Mouse (Mus musculus) kidney, embryonic 14.5 days (tissue): ENCODE measurements around the gene Bend3. TPM values are rescaled to one million over a fixed set of nuclear protein-coding genes. Genes with fewer than 3 reads are reported as not detected.

Experiments used
- ATAC-seq: fragments of 200-750 bp; cut with Nextera tagmentation; 2 replicates; pipeline ENCODE4 v1.8.0; 2017; ENCODE audit warnings: moderate number of reproducible peaks, mild to moderate bottlenecking, moderate TSS enrichment, moderate library complexity; ENCODE audit not compliant: low FRiP score, low TSS enrichment
- H3K27ac ChIP-seq: fragments of 300-500 bp; sonication (generic); 2 replicates; pipeline ENCODE4 v1.5.1; 2014; ENCODE audit warnings: low read depth, mild to moderate bottlenecking, low read length, moderate library complexity, mixed read lengths
- H3K27me3 ChIP-seq: fragments of 300-500 bp; sonication (generic); 2 replicates; pipeline ENCODE4 v1.6.1; 2014; ENCODE audit warnings: mild to moderate bottlenecking, low read length; ENCODE audit not compliant: control insufficient read depth, insufficient read depth
- H3K36me3 ChIP-seq: fragments of 300-500 bp; sonication (generic); 2 replicates; pipeline ENCODE4 v1.6.1; 2014; ENCODE audit warnings: low read length, mixed read lengths; ENCODE audit not compliant: control insufficient read depth, insufficient read depth
- H3K4me1 ChIP-seq: fragments of 300-500 bp; sonication (generic); 2 replicates; pipeline ENCODE4 v1.6.1; 2014; ENCODE audit warnings: low read length, mixed read lengths; ENCODE audit not compliant: control insufficient read depth, insufficient read depth
- H3K4me2 ChIP-seq: fragments of 300-500 bp; sonication (generic); replicated peaks from 2 replicates; pipeline ENCODE4 v1.6.1; 2014; ENCODE audit warnings: low read depth, mild to moderate bottlenecking, low read length
- H3K4me3 ChIP-seq: fragments of 300-500 bp; sonication (generic); 2 replicates; pipeline ENCODE4 v1.5.1; 2014; ENCODE audit warnings: mild to moderate bottlenecking, low read length
- H3K9ac ChIP-seq: fragments of 300-500 bp; sonication (generic); 2 replicates; pipeline ENCODE4 v1.6.1; 2014; ENCODE audit warnings: low read depth, mild to moderate bottlenecking, low read length, moderate library complexity
- H3K9me3 ChIP-seq: fragments of 300-500 bp; sonication (generic); 2 replicates; pipeline ENCODE4 v1.6.1; 2016; ENCODE audit warnings: low read length; ENCODE audit not compliant: control insufficient read depth
- WGBS: fragments of 180-500 bp; shearing (Covaris S2); extraction: QIAGEN DNeasy Blood & Tissue Kit; methylation state at CpG from one replicate; pipeline ENCODE4 v1.1.7; 2014; 5-methylcytosine and 5-hydroxymethylcytosine counted together
- polyA plus RNA-seq: library from polyadenylated mRNA; unstranded; fragments of >200 nt; fragmentation: Nextera tagmentation; extraction: Ambion mirVana; gene quantifications from 2 replicates; pipeline ENCODE4 v1.2.1, GENCODE M21; 2014

Gene Bend3
- polyA plus RNA-seq, 1 experiment from 2014 or later: 8.9 TPM

DNA sequence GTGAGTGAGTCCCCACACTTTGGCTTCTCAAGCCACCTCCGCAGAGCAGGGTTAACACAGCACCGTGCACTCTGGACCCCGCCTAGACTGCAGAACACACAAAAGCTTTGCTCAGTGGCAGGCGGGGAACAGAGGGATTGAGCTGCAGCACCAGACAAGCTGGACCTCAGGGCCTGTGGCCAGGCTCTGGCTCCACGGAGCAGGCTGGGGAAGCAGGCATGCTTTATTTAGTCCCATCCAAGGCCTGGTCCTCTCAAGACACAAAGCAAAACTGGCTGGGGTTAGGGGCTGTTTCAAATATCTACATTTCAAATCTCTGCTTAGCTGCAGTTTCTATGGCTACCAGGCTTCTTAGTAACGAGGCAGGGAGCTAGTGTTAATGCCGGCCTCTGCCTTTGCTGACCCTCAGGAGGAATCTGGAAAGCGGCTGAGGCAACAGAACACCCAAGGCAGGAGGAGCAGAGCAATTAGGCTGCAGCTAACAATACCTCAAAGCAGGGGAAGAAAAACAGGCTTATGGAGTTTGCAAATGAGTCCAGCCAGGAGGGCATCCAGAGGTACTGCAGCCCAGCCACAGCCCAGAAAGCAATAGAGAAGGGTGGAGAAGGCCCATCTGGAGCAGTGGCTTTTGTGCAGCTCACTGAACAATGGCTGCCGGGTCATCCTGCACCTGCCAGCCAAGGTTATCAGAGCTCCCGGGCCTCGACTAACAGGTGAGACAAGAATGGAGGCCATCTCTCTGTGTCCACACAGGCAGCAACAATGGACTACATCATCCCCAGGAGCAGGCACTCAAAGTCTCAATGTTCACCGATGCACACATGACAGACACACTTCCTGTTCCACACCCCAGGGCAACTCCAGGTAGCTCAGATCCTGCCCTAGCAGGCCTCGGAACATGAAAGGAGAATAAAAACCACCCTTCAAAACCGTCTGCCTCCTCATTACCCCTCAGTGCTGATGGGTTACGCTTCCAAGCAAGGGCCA is 48.9 kb downstream of the Bend3 start:
- no peaks in the 10 kb centered on the region for H3K27me3 ChIP-seq
- ATAC-seq: peak; percentile 38; the same call in 1 of the 2 replicates
- H3K9me3 ChIP-seq: no peaks in the 10 kb centered on the region
- H3K4me1 ChIP-seq: no peaks in the 10 kb centered on the region
- no peak overlapping the region for H3K9ac ChIP-seq
- H3K36me3 ChIP-seq: peaks cover 56% of the 10 kb centered on the region
- no peak overlapping the region for H3K4me3 ChIP-seq
- H3K27ac ChIP-seq: peak overlapping the region; percentile 59; the same call in 1 of the 2 replicates
- 48% methylated on average over 15 of the region's 15 CpGs for WGBS
- no peak overlapping the region for H3K4me2 ChIP-seq

DNA sequence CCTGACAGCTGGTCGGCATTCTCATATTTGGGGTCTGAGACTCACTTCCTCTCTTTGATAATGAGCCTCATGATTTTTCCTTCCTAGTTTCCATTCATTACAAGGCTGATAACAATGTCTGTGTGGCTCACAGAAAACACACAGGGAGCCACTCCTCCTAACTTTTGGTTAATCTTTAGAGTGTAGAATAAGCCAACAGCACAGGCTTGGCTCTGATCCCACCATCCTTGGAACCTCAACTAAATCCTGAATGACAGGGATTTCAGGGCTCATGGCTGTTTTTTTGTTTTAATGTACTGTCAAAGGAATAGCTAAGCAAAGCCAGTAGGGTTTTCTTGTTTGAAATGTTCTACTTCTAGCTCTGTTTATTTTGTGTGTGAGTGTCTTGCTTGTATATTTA is 55.8 kb downstream of the Bend3 start:
- H3K9me3 ChIP-seq: no peaks in the 10 kb centered on the region
- H3K27ac ChIP-seq: no peak overlapping the region
- H3K4me1 ChIP-seq: peaks cover 2% of the 10 kb centered on the region; the same call in 1 of the 2 replicates
- H3K27me3 ChIP-seq: no peaks in the 10 kb centered on the region
- 68% methylated on average over 1 of the region's 1 CpGs for WGBS
- no peak for ATAC-seq
- H3K4me3 ChIP-seq: no peak overlapping the region
- no peak overlapping the region for H3K9ac ChIP-seq
- H3K36me3 ChIP-seq: peaks cover 43% of the 10 kb centered on the region
- no peak overlapping the region for H3K4me2 ChIP-seq

- H3K27ac ChIP-seq: no peak overlapping the region
- H3K36me3 ChIP-seq: peaks cover 12% of the 10 kb centered on the region; the same call in 1 of the 2 replicates
- no peaks in the 10 kb centered on the region for H3K27me3 ChIP-seq
Measured at GRCm38 (mm10) chr10:43537652-43538051, 59.0 kb downstream of the Bend3 start.

DNA sequence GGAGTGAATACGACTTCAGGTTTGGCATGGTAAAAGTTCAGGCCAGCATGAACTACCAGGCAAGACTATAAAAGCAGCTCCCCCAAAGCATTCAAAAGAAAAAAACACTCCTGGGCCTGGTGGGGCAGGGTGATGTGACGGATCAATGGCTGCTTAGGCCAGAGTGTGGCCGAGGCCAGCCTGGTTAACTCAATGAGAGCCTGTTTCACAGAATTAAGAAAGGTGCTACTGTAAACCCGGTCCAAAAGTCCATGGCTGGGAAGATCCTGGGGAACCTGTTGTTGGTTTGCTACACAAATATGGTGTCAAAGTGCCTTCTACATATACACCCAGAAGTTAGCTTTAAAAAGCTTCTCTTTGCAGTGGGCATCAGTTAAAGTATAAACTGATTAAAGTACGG is 60.2 kb downstream of the Bend3 start:
- Histone ChIP-seq H3K36me3 (peaks cover 7% of the 10 kb centered on the region; the same call in 1 of the 2 replicates), H3K27ac (no peak overlapping the region), H3K4me1 (peaks cover 9% of the 10 kb centered on the region; the same call in 1 of the 2 replicates), H3K4me2 (no peak overlapping the region), H3K27me3 (no peaks in the 10 kb centered on the region), H3K4me3 (no peak overlapping the region), H3K9ac (no peak overlapping the region), H3K9me3 (no peaks in the 10 kb centered on the region)
- WGBS: 83% methylated on average over 5 of the region's 5 CpGs
- ATAC-seq: no peak

More at GRCm38 (mm10) chr10:43537652-43538051, 59.0 kb downstream of the Bend3 start:
- no peak overlapping the region for H3K4me2 ChIP-seq
- WGBS: 88% methylated on average over 7 of the region's 7 CpGs
- no peaks in the 10 kb centered on the region for H3K9me3 ChIP-seq
- ATAC-seq: no peak
- no peak overlapping the region for H3K9ac ChIP-seq
- peaks cover 9% of the 10 kb centered on the region; the same call in 1 of the 2 replicates for H3K4me1 ChIP-seq
- H3K4me3 ChIP-seq: no peak overlapping the region

GRCm38 (mm10) chr10:43539746-43540310 is 61.2 kb downstream of the Bend3 start:
- Histone ChIP-seq H3K4me3 (peak overlapping the region; percentile 86), H3K4me1 (peaks cover 9% of the 10 kb centered on the region; the same call in 1 of the 2 replicates), H3K27ac (0 out of 2 replicates have a peak overlapping the region, but pooled peaks have one; percentile 30), H3K9me3 (no peaks in the 10 kb centered on the region), H3K9ac (peak overlapping the region; percentile 87), H3K27me3 (no peaks in the 10 kb centered on the region), H3K4me2 (peak overlapping the region; percentile 56), H3K36me3 (peaks cover 7% of the 10 kb centered on the region; the same call in 1 of the 2 replicates)
- ATAC-seq: no peak
- 15% methylated on average over 12 of the region's 12 CpGs for WGBS

DNA sequence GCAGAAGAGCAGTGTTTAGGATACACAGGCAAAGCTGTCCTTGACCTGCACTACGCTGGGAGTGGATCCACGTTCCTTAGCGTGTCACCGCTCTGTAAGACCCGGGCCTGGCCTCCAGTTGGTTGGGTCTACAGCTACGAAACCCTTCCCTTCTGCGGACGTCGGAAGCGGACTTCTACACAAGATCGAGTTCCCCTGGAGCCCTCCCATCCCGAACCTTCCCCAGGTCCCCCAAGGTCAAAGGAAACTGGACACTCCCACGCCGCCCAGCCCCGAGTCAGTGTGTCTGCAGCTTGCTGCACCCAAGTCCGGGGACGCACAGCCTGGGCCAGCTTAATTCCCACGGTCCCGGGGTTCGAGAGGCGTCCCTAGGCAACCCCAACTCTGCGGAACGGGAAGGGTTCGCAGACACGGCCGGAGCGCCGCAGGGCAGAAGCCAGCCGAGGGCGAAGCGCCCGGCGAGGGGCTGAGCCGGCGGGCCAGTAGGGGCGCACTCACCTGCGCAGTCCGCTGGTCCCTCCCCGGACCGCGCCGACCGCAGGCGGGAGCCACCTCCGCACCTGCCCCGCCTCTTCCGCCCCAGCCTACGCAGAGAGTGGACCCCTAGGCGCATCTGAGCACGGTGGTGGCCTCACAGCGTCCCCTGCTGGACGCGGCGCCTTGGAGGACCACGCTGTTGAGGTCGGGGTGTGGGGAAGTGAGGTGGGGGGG is 62.0 kb downstream of the Bend3 start, which contains the start of gene 1700021F05Rik:
TSS of gene 1700021F05Rik (minus strand) at position 553 of the 711 bp plus-strand sequence.
- H3K27ac ChIP-seq: peak within 1 kb of the TSS; percentile 73; the same call in 1 of the 2 replicates
- under 1% methylated on average over 54 of the region's 56 CpGs for WGBS

DNA sequence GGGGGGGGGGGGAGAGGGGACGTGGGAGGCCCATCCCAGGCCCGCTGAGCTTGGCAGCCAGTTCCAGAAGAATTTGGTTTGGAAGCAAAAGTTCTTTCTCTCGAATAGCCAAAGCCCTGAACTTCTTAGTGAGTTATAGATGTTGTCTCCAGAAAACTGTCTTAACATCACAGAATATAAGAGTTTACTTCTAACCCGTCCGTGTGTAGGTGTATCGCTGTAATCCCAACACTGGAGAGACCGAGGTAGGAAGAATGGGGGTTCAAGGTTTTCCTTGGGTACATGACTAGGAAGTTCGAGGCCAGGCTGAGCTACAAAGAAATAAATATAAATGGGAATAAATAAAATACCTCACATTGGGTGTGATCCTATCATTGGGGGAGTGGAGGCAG is 62.5 kb downstream of the Bend3 start:
- Histone ChIP-seq H3K4me2 (peak overlapping the region; percentile 11), H3K9me3 (no peaks in the 10 kb centered on the region), H3K4me3 (peak overlapping the region; percentile 86), H3K27me3 (no peaks in the 10 kb centered on the region), H3K27ac (no peak overlapping the region), H3K36me3 (peaks cover 3% of the 10 kb centered on the region; the same call in 1 of the 2 replicates), H3K4me1 (peaks cover 9% of the 10 kb centered on the region; the same call in 1 of the 2 replicates), H3K9ac (no peak overlapping the region)
- WGBS: 42% methylated on average over 8 of the region's 8 CpGs
- peak; percentile 10 for ATAC-seq

More for the DNA sequence above, 62.0 kb downstream of the Bend3 start, which contains the start of gene 1700021F05Rik:
- peaks cover 9% of the 10 kb centered on the region; the same call in 1 of the 2 replicates for H3K4me1 ChIP-seq
- no peaks in the 10 kb centered on the region for H3K9me3 ChIP-seq
- no peaks in the 10 kb centered on the region for H3K27me3 ChIP-seq
- H3K4me3 ChIP-seq: peak within 1 kb of the TSS; percentile 86
- peaks cover 7% of the 10 kb centered on the region; the same call in 1 of the 2 replicates for H3K36me3 ChIP-seq
- peak; percentile 99 for ATAC-seq
- peak within 1 kb of the TSS; percentile 87 for H3K9ac ChIP-seq
- peak within 1 kb of the TSS; percentile 56 for H3K4me2 ChIP-seq

- no peak for ATAC-seq
- WGBS: 63% methylated on average over 5 of the region's 5 CpGs
- Histone ChIP-seq H3K9ac (no peak overlapping the region), H3K36me3 (no peaks in the 10 kb centered on the region), H3K4me1 (no peaks in the 10 kb centered on the region; the same call in 1 of the 2 replicates), H3K27ac (no peak overlapping the region), H3K4me3 (no peak overlapping the region), H3K27me3 (no peaks in the 10 kb centered on the region), H3K4me2 (no peak overlapping the region), H3K9me3 (no peaks in the 10 kb centered on the region)
Measured at GRCm38 (mm10) chr10:43549411-43549810, 70.8 kb downstream of the Bend3 start.
